ENCODE assay signal across 11 mouse cellular contexts in genomic region chr12:108914709-108915340, GRCm38 (mm10). TPM values are rescaled to one million over a fixed set of nuclear protein-coding genes. Genes with fewer than 3 reads are reported as not detected.
A peak's percentile ranks its signal among the peaks of the same experiment; 100 is the strongest.
DNase-seq lines count a peak whose midpoint lies in the region; ATAC-seq and TF ChIP-seq lines count a peak whose summit lies in the region.
"Had no signal": no experiment of that assay in that cellular context is flagged by ENCODE, and none has a peak within 500 bp of the region (broad histone marks: within the 10 kb centered on the region; RNA-seq: fewer than 3 reads in every experiment).

No protein-coding gene starts in this region.

- 0 out of 2 replicates have a peak, but pooled peaks cover 2% of the 10 kb centered on the region for H3K27me3 ChIP-seq in hindbrain, embryonic 13.5 days
- H3K27me3 ChIP-seq in hindbrain, postnatal 0 days (ENCODE audit: insufficient read depth, low read length): no peaks in the 10 kb centered on the region
- no peaks in the 10 kb centered on the region for H3K27me3 ChIP-seq in thymus, adult 2 months (ENCODE audit: control insufficient read depth, insufficient read depth, low read length)
- no peaks in the 10 kb centered on the region for H3K27me3 ChIP-seq in limb, embryonic 11.5 days (ENCODE audit: control insufficient read depth, insufficient read depth, low read length)
- H3K27me3 ChIP-seq: CH12.LX; heart, embryonic 15.5 days; liver, embryonic 15.5 days had no signal

- no peaks in the 10 kb centered on the region for H3K9me3 ChIP-seq in hindbrain, embryonic 13.5 days
- no peaks in the 10 kb centered on the region for H3K9me3 ChIP-seq in hindbrain, postnatal 0 days (ENCODE audit: low read length)
- no peaks in the 10 kb centered on the region for H3K9me3 ChIP-seq in limb, embryonic 11.5 days (ENCODE audit: control insufficient read depth, low read length)
- H3K9me3 ChIP-seq: heart, embryonic 15.5 days; liver, embryonic 15.5 days had no signal

- 64% methylated on average over 12 of the region's 12 CpGs for whole genome bisulfite sequencing in hindbrain, embryonic 13.5 days
- WGBS in hindbrain, postnatal 0 days: 52% methylated on average over 12 of the region's 12 CpGs
- 19% methylated on average over 12 of the region's 12 CpGs for WGBS in thymus, adult 2 months
- WGBS in limb, embryonic 11.5 days: 15% methylated on average over 12 of the region's 12 CpGs

- no peaks in the 10 kb centered on the region for H3K36me3 ChIP-seq in hindbrain, embryonic 13.5 days
- no peaks in the 10 kb centered on the region for H3K36me3 ChIP-seq in hindbrain, postnatal 0 days (ENCODE audit: insufficient read depth, low read length)
- no peaks in the 10 kb centered on the region for H3K36me3 ChIP-seq in thymus, adult 2 months (ENCODE audit: control insufficient read depth, insufficient read depth, low read length)
- no peaks in the 10 kb centered on the region; the same call in 1 of the 2 replicates for H3K36me3 ChIP-seq in limb, embryonic 11.5 days (ENCODE audit: control insufficient read depth, insufficient read depth, low read length)
- H3K36me3 ChIP-seq: heart, embryonic 15.5 days; liver, embryonic 15.5 days had no signal

- H3K9ac ChIP-seq in hindbrain, embryonic 13.5 days: 0 out of 2 replicates have a peak overlapping the region, but pooled peaks have one; percentile 5
- H3K9ac ChIP-seq in hindbrain, postnatal 0 days (replicated peaks; ENCODE audit: low read length): no peak overlapping the region
- H3K9ac ChIP-seq in limb, embryonic 11.5 days (ENCODE audit: low read length): 0 out of 2 replicates have a peak overlapping the region, but pooled peaks have one; percentile 23
- H3K9ac ChIP-seq: heart, embryonic 15.5 days; liver, embryonic 15.5 days had no signal

- no peak for DNase-seq in hindbrain, postnatal 0 days (ENCODE audit: low spot score)
- no peak for DNase-seq in thymus, adult 2 months
- DNase-seq in thymus, postnatal 14 days: no peak
- DNase-seq in limb, embryonic 11.5 days (ENCODE audit: low spot score): peak; percentile 67
- DNase-seq in left cerebral cortex, adult 11 months (ENCODE audit: low spot score): no peak
- no peak for DNase-seq in lung, postnatal 10 days
- DNase-seq: right cerebral cortex, postnatal 14 days had no signal

- no peak overlapping the region for H3K4me2 ChIP-seq in hindbrain, embryonic 13.5 days
- H3K4me2 ChIP-seq in hindbrain, postnatal 0 days (ENCODE audit: low read depth, low read length): no peak overlapping the region
- peak overlapping the region; percentile 22; the same call in 1 of the 2 replicates for H3K4me2 ChIP-seq in limb, embryonic 11.5 days (ENCODE audit: low read depth, severe bottlenecking)
- H3K4me2 ChIP-seq: heart, embryonic 15.5 days; liver, embryonic 15.5 days had no signal

- no peak for ATAC-seq in hindbrain, embryonic 13.5 days (ENCODE audit: low FRiP score)
- ATAC-seq in hindbrain, postnatal 0 days: no peak
- ATAC-seq in limb, embryonic 11.5 days (ENCODE audit: insufficient number of reproducible peaks, low FRiP score, low TSS enrichment, low read depth): peak; percentile 44; the same call in 1 of the 2 replicates

- no peak overlapping the region for H3K4me3 ChIP-seq in hindbrain, embryonic 13.5 days
- H3K4me3 ChIP-seq in hindbrain, postnatal 0 days (ENCODE audit: low read length): no peak overlapping the region
- no peak overlapping the region for H3K4me3 ChIP-seq in thymus, adult 2 months (ENCODE audit: control insufficient read depth, insufficient read depth, low read length)
- no peak overlapping the region for H3K4me3 ChIP-seq in limb, embryonic 11.5 days (ENCODE audit: low read depth, low read length)
- H3K4me3 ChIP-seq: heart, embryonic 15.5 days; liver, embryonic 15.5 days had no signal

- H3K4me1 ChIP-seq in hindbrain, embryonic 13.5 days (replicated peaks): peaks cover 96% of the 10 kb centered on the region
- peaks cover 23% of the 10 kb centered on the region for H3K4me1 ChIP-seq in hindbrain, postnatal 0 days (ENCODE audit: insufficient read depth, low read length)
- peaks cover 16% of the 10 kb centered on the region for H3K4me1 ChIP-seq in thymus, adult 2 months (replicated peaks; ENCODE audit: control insufficient read depth, insufficient read depth, low read length)
- peaks cover 50% of the 10 kb centered on the region for H3K4me1 ChIP-seq in limb, embryonic 11.5 days (ENCODE audit: control insufficient read depth, insufficient read depth, low read length)

- no peak for TF ChIP-seq POLR2A in thymus, adult 2 months (IDR thresholded peaks at IDR 0.05; ENCODE audit: control insufficient read depth, extremely low read depth, insufficient read depth, low read length, poor library complexity)

- peak overlapping the region; percentile 10 for H3K27ac ChIP-seq in hindbrain, embryonic 13.5 days
- no peak overlapping the region for H3K27ac ChIP-seq in hindbrain, postnatal 0 days
- H3K27ac ChIP-seq in thymus, adult 2 months (ENCODE audit: control insufficient read depth, insufficient read depth, low read length): 0 out of 2 replicates have a peak overlapping the region, but pooled peaks have one; percentile 1
- H3K27ac ChIP-seq in limb, embryonic 11.5 days (replicated peaks; ENCODE audit: low read depth, low read length): peak overlapping the region; percentile 75
- H3K27ac ChIP-seq: heart, embryonic 15.5 days; liver, embryonic 15.5 days had no signal

- TF ChIP-seq CTCF in hindbrain, postnatal 0 days (IDR thresholded peaks at IDR 0.05; ENCODE audit: low read depth): no peak
- no peak for TF ChIP-seq CTCF in thymus, adult 2 months (IDR thresholded peaks at IDR 0.05; ENCODE audit: borderline replicate concordance, control insufficient read depth, extremely low read depth, insufficient read depth, low read length, poor library complexity)

RNA-seq across cellular contexts. Expression of gene Wars, which starts 20.9 kb away (rescaled TPM):
- 102 and 106 TPM in 2 replicates for polyA plus RNA-seq in hindbrain, embryonic 13.5 days (2015; fragmentation: Nextera tagmentation; extraction: Ambion mirVana)
- 114 and 123 TPM in 2 replicates for total RNA-seq in hindbrain, postnatal 0 days (2014; rRNA removed)
- polyA plus RNA-seq in hindbrain, postnatal 0 days (2015; fragmentation: Nextera tagmentation; extraction: Ambion mirVana): 92.4 and 95.4 TPM in 2 replicates
- 71.3 and 72.3 TPM in 2 replicates for polyA plus RNA-seq in thymus, adult 2 months (2012; rRNA removed)
- 117 and 123 TPM in 2 replicates for polyA plus RNA-seq in limb, embryonic 11.5 days (2014; fragmentation: Nextera tagmentation; extraction: Ambion mirVana)

RNA-seq across cellular contexts. Expression of gene Wdr25, which starts 21.4 kb away (rescaled TPM):
- polyA plus RNA-seq in hindbrain, embryonic 13.5 days (2015; fragmentation: Nextera tagmentation; extraction: Ambion mirVana): 6.6 and 8.5 TPM in 2 replicates
- 5.8 and 7.4 TPM in 2 replicates for total RNA-seq in hindbrain, postnatal 0 days (2014; rRNA removed)
- polyA plus RNA-seq in hindbrain, postnatal 0 days (2015; fragmentation: Nextera tagmentation; extraction: Ambion mirVana): 4.7 and 5.4 TPM in 2 replicates
- 12.4 and 13.7 TPM in 2 replicates for polyA plus RNA-seq in thymus, adult 2 months (2012; rRNA removed)
- 4.9 and 7.0 TPM in 2 replicates for polyA plus RNA-seq in limb, embryonic 11.5 days (2014; fragmentation: Nextera tagmentation; extraction: Ambion mirVana)
